Mouse (Mus musculus) hematopoietic stem cell, adult 5-6 weeks (primary cell): Measurements from ENCODE around the gene P3h3. TPM values are rescaled to one million over a fixed set of nuclear protein-coding genes. Genes with fewer than 3 reads are reported as not detected.
"Not testable (repeated sequence)": the region's sequence is repeated elsewhere in the genome, so short reads cannot be mapped to it uniquely, and the experiment has no call there.

Experiments
- ATAC-seq, 2 experiments: fragments of 125-278 bp in 1 of 2; replicated peaks in 1 of 2; 2 replicates each; pipeline ENCODE4 v1.8.0; 2016 to 2017; ENCODE audit warnings: inconsistent platforms in 2 of 2, mild to moderate bottlenecking in 2 of 2, moderate number of reproducible peaks in 2 of 2, low read depth in 1 of 2, moderate TSS enrichment in 1 of 2; ENCODE audit not compliant: low FRiP score in 2 of 2, poor library complexity in 2 of 2, severe bottlenecking in 2 of 2, insufficient read depth in 1 of 2, low TSS enrichment in 1 of 2
- total RNA-seq: library from RNA; stranded (forward); fragments of 172-1452, 232-1000 nt; gene quantifications from 2 replicates; pipeline ENCODE4 v1.2.3, GENCODE M21; 2017

The P3h3 gene
- total RNA-seq, result 14.5 and 24.3 TPM in 2 replicates

DNA sequence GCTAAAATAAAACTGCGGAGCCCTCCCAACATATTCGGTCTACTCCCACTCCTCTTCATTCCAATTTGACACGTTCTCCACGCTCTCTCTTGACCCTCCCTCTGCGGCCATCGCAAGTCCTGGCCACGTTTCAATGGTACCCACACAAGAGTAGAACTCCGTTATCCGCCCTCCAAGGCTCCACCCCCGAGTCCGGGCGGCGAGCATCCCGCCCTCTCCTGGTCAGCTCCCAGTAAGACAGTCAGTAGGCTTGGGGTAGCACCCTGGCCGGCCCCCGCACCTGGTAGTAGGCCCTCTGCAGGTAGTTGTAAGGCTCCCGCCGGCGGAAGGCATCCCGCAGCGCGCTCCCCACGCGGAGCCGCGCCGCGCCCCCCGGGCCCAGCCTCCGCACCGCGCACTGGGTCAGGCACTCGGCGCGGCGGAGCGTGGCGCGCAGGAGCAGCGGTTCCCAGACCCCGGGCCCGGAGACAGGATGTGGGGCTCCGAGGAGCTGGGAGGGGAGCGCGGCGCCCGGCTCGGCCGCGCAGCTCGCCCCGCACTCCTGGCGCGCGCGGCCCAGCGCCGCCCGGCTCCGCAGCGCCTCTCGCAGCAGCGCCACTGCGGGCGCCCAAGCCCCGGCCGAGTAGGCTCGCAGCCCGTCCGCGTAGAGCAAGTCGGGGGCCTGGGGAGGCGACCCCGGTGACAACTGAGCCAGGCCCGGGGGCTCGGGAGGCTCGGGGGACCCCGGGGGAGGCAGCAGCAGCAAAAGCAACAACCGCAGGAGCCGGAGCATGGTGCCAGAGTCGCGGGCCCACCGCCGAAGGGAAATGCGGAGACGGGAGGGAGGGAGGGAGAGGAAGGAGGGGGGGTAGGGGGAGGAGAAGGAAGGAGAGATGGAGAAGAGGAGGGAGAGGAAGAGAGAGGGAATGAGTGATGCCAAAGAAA lies at the start of gene P3h3:
P3h3 (minus strand) TSS at position 837 of the 924 bp plus-strand sequence.
- peak; percentile 69 to 87 for ATAC-seq

DNA sequence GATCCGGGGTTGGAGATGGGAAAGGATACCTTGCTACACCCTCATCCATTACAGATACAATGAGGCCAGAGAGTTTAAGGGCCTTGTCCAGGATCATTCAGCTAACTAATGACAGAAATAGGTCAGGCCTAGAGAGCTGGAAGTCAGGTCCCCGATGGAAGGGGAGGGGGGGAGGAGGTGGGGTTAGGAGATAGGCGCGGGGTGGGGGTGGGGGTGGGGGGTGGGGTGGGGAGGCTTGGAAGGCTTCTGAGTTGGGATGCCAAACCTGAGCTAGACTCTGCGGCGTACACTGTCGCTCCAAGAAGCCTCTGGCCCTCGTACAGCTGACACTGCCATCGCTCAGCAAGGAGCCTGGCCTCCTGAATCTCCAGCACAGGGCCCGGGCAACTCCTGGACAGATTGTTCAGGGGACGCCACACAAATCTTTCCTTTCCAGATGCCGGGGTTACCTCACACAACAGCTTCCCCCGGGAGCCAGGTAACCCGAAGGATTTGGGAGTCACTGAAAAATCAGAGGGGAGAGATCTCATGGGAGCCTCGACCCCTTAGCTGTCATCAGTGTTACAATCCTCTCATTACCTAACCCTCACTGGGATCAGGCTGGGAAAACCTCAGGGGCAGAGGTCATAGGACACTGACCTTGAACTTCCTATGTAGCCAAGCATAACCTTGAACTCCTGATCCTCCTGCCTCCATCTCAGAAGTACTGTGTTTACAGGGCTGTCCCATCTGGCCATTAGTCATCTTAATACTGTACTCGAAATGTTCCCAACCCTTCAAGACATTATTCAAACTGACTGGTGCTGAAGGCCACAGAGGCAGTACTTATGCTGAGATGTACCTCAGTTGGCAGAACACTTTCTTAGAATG lies 47.7 kb upstream of the P3h3 start:
- no peak for ATAC-seq

DNA sequence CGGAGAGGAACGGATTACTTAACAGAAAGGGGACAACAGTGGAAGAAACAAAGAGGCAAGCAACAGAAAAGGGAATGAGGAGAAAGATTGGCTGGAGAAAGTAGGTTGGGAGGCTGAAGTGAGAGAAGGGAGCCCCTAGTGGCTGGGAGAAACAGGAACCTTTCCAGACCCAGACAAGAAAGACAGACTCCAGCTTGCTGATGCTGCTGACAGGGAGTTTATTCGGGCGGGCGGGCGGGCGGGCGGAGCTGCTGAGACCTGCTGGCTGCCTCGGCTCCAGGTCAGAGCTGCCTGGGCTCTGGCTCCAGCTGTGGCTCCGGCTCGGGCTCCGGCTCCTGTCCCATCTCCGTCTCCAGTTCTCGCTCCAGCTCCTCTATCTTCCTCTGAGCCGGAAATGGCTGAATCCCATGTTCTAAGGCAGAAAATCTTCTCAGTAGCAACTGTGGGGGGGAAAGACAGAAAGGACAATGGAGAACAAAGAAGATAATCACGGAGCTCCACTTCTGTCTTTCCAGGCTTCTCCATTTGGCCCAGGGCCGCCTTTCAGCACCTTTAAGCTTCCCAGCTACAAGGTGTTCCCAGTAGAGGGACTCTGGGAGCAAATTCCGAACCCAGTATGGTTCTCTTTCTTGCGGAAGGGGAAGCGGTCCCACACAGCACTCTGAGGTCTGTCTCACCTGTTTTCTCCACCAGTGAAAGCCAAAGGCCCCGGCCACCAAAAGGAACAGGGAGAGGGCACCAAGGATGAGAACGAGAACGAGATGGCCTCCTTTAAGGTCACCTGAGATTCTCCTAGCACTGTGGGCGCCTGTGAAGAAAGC lies 46.8 kb upstream of the P3h3 start:
- ATAC-seq, result peak; percentile 40 to 54

DNA sequence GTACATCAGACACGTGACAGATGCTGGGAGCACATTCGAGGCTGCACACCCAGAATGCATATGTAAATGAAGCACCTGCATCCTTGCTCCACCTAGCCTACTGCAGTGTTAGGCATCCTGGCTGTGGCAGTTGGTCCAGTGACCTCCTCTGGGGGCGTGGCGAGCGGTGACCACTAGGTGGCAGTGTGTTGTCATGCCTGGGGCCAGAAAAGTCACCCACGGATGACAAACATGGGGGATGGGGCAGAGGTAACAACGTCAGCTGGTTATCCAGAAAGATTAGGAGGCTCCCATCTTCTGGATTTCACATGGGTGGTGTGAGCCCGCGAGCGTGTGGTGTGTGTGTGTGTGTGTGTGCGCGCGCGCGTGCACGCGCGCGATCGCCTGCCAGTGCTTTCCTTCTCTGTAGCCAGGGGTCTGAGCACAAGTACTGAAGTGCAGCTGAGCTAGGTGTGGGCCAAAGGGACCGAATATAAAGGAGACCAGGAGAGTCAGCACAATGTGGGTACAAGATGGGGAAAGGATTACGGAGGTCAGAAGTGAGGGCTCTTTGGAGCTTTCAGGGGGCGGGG lies 46.1 kb upstream of the P3h3 start:
- ATAC-seq, result peak; percentile 86 to 92

DNA sequence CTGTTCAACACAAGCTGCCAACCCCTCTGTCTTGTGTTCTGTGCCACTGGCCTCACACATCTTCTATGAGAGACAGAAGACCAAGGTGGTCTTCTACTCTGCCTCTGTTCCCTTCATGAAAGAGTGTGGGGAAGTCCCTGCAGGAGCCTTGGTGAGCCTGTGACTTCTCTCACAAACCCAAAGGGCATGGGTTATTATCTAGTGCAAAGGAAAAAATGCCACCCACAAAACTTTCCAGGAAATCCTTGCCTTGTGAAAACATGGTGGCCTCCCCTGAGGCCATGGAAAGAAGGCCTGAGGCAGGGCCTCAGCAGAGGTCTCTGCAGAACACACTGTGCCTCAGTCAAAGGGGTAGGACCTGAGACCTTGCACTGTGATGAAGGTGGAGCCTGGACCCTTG lies 44.3 kb upstream of the P3h3 start:
- no peak for ATAC-seq

DNA sequence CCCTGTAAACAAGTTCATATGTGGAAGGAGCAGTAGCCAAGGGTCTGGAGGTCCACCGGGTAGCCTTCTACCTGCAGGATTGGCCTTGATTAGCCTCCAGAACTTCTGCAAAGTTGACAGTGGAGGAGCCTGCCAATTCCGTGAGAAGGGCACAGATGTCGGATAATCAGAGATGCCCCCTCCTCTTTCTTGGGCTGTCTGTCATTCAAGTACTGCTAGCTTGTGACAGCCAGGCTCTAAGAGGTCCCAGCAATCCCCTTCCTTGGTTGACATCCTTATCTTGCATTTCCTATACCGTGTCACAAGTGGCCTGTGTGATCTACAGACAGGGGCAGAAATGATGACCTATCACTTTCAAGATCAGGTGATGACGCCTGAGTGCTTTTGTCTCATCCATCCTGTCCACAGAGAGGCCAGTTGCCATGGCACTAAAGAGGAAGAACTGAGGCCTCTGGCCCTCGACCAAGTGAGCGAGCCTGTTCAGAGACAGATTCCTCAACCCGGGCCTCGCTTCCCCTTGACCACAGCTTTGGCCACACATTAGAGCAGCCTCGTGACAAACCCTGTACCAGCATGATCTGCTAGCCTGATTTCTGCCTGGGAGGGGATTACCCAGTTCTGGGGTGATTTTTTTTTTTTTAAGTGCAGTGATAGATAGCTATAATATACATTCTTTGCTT lies 43.4 kb upstream of the P3h3 start:
- peak; percentile 31 to 37; a peak in 3 of 4 replicates for ATAC-seq

DNA sequence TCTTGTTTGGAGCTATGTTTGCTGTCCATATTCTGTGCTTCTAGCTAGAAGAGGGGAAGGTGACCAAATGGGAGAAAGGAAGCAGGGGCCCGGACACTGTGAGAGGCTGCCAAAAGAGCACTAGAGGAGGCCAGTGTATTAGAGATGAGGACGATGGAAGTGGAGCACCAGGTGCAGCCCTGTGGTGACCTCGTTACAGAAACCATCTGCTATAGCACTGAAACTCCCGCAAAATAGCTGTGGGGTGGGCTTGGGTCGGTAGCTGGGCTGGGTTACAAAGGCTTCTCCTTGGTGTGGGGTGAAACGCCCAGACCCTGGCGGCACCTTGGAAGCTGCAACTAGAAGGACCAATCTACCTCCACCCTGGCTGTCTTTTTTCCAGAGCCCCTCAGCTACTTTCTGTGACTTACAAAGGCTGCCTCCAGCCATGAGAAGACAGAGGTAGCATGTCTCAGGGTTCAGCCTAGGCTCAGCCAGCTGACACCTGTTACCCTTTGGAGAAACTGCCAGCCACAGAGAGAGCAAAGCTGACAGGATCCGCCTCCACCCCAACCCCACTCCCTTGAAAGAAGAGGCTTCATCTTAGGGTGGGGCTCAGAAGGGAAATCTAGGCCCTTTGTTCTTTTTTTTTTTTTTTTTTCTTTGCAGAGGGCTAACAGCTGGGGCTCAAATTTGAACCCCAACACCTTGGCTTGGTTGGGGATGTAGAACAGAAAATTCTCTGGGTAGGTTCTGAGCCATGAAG lies 42.7 kb upstream of the P3h3 start:
- no peak for ATAC-seq

DNA sequence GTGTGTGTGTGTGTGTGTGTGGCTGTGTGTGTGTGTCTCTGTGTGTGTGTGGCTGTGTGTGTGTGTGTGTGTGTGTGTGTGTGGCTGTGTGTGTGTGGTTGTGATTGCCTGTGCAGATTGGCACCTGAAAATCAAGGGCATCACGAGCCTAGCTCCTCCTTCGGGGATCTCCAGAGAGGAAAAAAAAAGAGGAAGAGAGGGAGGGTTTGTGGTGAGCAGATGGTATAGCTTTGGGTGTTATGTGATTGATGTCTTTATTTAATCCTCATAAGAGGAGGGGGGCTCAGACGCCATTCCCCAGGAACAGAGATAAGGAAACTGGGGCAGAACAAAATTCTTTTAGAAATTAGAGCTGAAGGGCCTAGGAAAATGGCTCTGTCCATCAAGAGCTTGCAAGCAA lies 40.8 kb upstream of the P3h3 start:
- ATAC-seq, result peak; percentile 52 to 70; a peak in 2 of 4 replicates

DNA sequence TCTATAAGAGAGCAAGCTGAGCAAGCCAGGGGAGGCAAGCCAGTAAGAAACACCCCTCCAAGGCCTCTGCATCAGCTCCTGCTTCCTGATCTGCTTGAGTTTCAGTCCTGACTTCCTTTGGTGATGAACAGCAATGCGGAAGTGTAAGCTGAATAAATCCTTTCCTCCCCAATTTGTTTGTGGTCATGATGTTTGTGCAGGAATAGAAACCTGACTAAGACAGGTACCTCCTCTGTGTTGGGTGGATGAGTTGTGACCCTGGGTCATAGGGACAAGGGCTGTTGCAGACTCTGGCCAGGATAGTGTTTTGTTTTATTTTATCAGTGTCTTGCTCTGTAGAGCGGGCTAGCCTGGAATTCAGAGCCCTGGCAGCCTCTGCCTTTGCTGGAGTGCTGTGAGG lies 36.6 kb upstream of the P3h3 start:
- not testable (repeated sequence) for ATAC-seq

DNA sequence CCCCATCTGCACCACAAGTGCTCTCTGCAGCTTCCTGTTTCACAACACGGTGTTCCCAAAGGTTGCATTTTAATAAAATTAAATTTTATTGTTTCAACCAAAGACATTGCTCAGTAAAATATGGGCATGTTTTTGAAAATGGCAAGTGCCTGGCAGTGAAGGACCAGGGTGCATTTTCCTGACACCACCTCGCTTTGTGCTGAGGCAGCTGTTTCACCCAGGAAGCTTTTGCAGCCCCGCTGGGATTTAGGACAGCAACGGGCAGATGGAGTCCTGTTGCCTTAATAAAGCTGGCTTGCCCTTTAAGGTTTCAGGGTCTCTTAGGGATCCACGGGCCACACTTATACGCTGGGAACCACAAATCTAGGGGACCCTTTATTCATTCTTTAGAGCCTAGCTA lies 33.4 kb upstream of the P3h3 start:
- ATAC-seq, result no peak

DNA sequence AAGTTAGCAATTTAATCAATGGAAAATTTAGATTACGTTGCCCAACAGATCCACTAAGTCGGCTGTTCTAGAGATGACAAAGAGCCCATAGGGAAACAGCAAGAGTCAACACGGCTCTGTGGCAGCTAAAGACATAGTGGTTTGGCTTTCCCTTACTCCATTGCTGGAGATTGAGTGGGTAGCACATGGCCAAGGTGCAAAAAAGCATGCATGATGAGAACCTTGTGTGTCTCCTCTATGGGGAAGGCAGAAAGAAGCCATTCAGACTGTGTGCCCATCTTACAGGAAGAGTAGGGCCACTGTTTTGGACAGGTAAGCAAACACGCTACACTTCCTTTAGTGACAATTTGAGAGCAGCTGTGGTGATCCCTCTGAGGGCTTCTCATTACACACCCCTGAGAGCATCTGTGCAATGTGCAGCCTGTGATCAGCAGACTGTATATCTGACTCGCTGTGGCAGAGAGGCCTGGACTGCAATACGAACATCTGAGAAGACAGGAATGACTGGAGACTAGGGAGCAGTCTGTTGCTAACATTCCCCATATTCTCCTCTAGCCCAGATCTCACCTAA lies 31.1 kb upstream of the P3h3 start:
- no peak for ATAC-seq

DNA sequence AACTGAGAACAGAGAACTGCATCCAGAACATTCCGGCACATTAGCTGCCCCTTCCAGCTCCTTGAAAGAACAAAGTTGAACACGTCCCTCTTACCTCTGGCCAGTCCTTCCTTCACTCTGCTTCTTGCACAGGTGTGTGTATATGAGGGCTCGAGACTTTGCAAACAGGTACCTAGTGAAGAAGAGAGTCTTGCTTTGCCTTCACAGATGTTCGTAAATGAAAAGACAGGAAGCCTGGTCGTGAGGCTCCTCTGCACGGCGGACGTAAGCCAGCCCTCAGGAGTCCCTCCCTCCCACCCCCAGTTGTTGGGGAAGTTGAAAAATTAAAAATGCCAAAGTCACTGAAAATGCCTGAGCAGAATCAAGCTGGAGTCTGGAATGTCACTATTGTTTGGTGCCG lies 30.4 kb upstream of the P3h3 start, which contains the start of gene Cd4:
Cd4 (minus strand) TSS at position 236 of the 400 bp plus-strand sequence.
- ATAC-seq, result no peak

DNA sequence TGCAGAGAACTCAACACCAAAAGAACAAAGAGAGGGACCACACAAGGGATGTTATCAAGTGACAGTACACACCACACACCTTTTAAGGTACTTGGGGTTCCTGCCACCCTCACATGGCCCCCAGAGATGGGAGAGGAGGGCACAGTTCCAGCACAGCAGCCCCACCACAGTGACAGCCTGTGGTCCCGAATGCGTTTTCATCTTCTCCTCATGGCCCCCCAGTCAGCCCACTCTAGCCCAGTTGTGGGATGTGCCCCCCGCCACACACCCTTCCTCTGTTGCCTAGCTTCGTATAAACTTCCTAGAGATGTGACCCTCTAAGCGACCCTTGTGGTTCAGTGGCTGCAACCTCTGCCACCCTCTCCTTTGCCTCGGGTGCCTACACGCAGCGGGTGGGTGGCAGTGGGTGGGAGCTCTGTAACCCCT lies 28.4 kb upstream of the P3h3 start:
- no peak for ATAC-seq

DNA sequence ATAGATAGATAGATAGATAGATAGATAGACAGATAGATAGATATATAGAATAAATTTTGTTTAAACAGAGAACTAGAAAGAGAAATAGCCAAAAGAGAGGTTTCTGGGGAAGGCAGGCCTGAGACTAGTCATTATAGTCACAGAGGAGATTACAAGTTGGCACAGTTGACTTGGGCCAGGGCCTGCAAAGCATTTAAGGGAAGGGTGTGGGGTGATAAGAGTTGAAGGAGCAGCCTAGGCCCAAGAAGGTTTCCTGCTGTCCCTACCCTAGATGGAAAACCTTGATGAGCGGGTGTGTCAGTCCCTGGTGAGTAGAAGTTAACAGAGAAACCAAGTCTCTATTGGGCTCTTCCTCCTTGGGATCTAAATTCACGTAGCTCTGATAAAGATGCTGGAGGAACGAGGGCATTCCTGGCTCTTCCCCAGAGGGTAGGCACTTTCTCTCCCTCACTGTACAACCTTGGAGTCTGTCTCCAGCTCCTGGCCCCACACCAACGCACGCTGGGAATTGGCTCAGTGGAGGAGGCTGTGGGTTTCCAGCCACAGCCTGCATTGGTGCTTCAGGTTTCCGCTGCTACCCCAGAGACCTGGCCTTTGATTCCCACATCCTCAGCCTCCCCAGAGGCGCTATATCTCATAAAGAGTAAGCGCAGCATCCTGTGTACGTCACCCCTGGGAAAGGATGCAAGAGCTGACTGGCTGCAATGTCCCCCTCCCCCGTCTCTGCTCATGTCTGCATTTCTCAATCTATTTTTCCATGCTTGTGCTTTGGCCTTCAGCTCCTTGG lies 27.4 kb upstream of the P3h3 start:
- no peak for ATAC-seq

DNA sequence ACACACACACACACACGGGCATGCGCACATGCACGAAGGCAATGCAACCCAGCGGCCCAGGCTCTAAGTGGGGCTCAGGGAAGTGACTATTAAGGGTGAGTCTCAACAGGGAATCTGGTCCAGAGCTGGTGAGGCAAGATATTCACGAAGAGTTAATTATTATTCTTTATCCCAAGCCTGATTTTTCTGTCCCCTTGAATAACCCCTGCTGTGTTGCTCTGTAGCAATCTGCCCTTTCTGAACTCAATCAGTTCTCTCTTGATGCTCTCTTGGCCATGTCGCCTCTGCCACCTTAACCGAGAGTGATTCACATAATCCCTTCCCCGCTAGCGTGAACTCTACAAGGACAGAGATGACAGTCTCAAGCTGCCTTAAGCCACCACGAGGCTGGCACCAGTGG lies 25.8 kb upstream of the P3h3 start:
- no peak for ATAC-seq
